Mouse (Mus musculus): ENCODE measurements around the gene Fancc.
A peak's percentile ranks its signal among the peaks of the same experiment; 100 is the strongest.

GRCm38 (mm10) chr13:63245218-63245617 is 251.9 kb downstream of the Fancc start:
- peak; percentile 56 for TF ChIP-seq POLR2A (IDR thresholded peaks at IDR 0.05; ENCODE audit: insufficient read length, low read depth)
- TF ChIP-seq E2F4 (IDR thresholded peaks at IDR 0.05; ENCODE audit: insufficient read depth), result no peak

Measured in myocyte (in vitro differentiated cells).